Mouse (Mus musculus): ENCODE measurements around the gene Emsy. TPM values are rescaled to one million over a fixed set of nuclear protein-coding genes. Genes with fewer than 3 reads are reported as not detected.

The Emsy gene
- total RNA-seq (2014; rRNA removed; ENCODE audit: low replicate concordance) (20.1 and 33.2 TPM in 2 replicates), polyA plus RNA-seq (2015; fragmentation: Nextera tagmentation; extraction: Ambion mirVana) (8.8 and 9.1 TPM in 2 replicates)

GRCm38 (mm10) chr7:98656531-98657221 is at the start of gene Emsy:
Gene Emsy, minus strand, starts transcription at chr7:98656783.
- peak within 1 kb of the TSS; percentile 84 for H3K4me3 ChIP-seq (ENCODE audit: low read depth, low read length)
- peak within 1 kb of the TSS; percentile 70 for H3K4me2 ChIP-seq (ENCODE audit: low read depth, low read length)
- no peaks in the 10 kb centered on the region for H3K27me3 ChIP-seq (ENCODE audit: control insufficient read depth, insufficient read depth, low read length)
- ATAC-seq (ENCODE audit: insufficient read depth, low read depth) (peak; percentile 96), DNase-seq (ENCODE audit: low spot score) (peak; percentile 100)
- peak within 1 kb of the TSS; percentile 83 for H3K9ac ChIP-seq (replicated peaks; ENCODE audit: low read depth, low read length)
- peaks cover 25% of the 10 kb centered on the region for H3K4me1 ChIP-seq (ENCODE audit: control insufficient read depth, insufficient read depth)
- H3K9me3 ChIP-seq (replicated peaks; ENCODE audit: control insufficient read depth, low read length), result no peaks in the 10 kb centered on the region
- peak within 1 kb of the TSS; percentile 95 for H3K27ac ChIP-seq (ENCODE audit: low read depth)
- under 1% methylated on average over 42 of the region's 42 CpGs for WGBS
- no peak for TF ChIP-seq CTCF (IDR thresholded peaks at IDR 0.05; ENCODE audit: low read depth)
- TF ChIP-seq EP300 (IDR thresholded peaks at IDR 0.05; ENCODE audit: low read depth), result peak; percentile 59; the same call in 1 of the 2 replicates
- H3K36me3 ChIP-seq (replicated peaks; ENCODE audit: control insufficient read depth, insufficient read depth, low read length), result peaks cover 19% of the 10 kb centered on the region

GRCm38 (mm10) chr7:98704276-98704675 is 47.7 kb upstream of the Emsy start:
- Histone ChIP-seq H3K9me3 (replicated peaks; ENCODE audit: control insufficient read depth, low read length) (no peaks in the 10 kb centered on the region), H3K27ac (ENCODE audit: low read depth) (no peak overlapping the region), H3K36me3 (replicated peaks; ENCODE audit: control insufficient read depth, insufficient read depth, low read length) (no peaks in the 10 kb centered on the region), H3K27me3 (ENCODE audit: control insufficient read depth, insufficient read depth, low read length) (no peaks in the 10 kb centered on the region), H3K4me3 (ENCODE audit: low read depth, low read length) (peak overlapping the region; percentile 76), H3K4me1 (ENCODE audit: control insufficient read depth, insufficient read depth) (peaks cover 20% of the 10 kb centered on the region), H3K9ac (replicated peaks; ENCODE audit: low read depth, low read length) (peak overlapping the region; percentile 82; the same call in 1 of the 2 replicates), H3K4me2 (ENCODE audit: low read depth, low read length) (peak overlapping the region; percentile 60)
- WGBS, result 47% methylated on average over 5 of the region's 5 CpGs
- ATAC-seq (ENCODE audit: insufficient read depth, low read depth), result no peak
- no peak for TF ChIP-seq EP300 (IDR thresholded peaks at IDR 0.05; ENCODE audit: low read depth)
- no peak for TF ChIP-seq CTCF (IDR thresholded peaks at IDR 0.05; ENCODE audit: low read depth)
- DNase-seq (ENCODE audit: low spot score), result no peak

GRCm38 (mm10) chr7:98703365-98703881 is 46.8 kb upstream of the Emsy start:
- peak overlapping the region; percentile 82 for H3K9ac ChIP-seq (replicated peaks; ENCODE audit: low read depth, low read length)
- under 1% methylated on average over 32 of the region's 38 CpGs for WGBS
- no peaks in the 10 kb centered on the region for H3K9me3 ChIP-seq (replicated peaks; ENCODE audit: control insufficient read depth, low read length)
- H3K4me1 ChIP-seq (ENCODE audit: control insufficient read depth, insufficient read depth), result peaks cover 20% of the 10 kb centered on the region
- H3K27me3 ChIP-seq (ENCODE audit: control insufficient read depth, insufficient read depth, low read length), result no peaks in the 10 kb centered on the region
- H3K36me3 ChIP-seq (replicated peaks; ENCODE audit: control insufficient read depth, insufficient read depth, low read length), result no peaks in the 10 kb centered on the region
- peak; percentile 6 for ATAC-seq (ENCODE audit: insufficient read depth, low read depth)
- H3K4me2 ChIP-seq (ENCODE audit: low read depth, low read length), result peak overlapping the region; percentile 60
- peak overlapping the region; percentile 77 for H3K27ac ChIP-seq (ENCODE audit: low read depth)
- DNase-seq (ENCODE audit: low spot score), result peak; percentile 43
- no peak for TF ChIP-seq CTCF (IDR thresholded peaks at IDR 0.05; ENCODE audit: low read depth)
- TF ChIP-seq EP300 (IDR thresholded peaks at IDR 0.05; ENCODE audit: low read depth), result no peak
- peak overlapping the region; percentile 76 for H3K4me3 ChIP-seq (ENCODE audit: low read depth, low read length)

- Histone ChIP-seq H3K4me3 (ENCODE audit: low read depth, low read length) (peak within 1 kb of the TSS; percentile 76), H3K36me3 (replicated peaks; ENCODE audit: control insufficient read depth, insufficient read depth, low read length) (no peaks in the 10 kb centered on the region), H3K27ac (ENCODE audit: low read depth) (peak within 1 kb of the TSS; percentile 77), H3K27me3 (ENCODE audit: control insufficient read depth, insufficient read depth, low read length) (no peaks in the 10 kb centered on the region), H3K4me1 (ENCODE audit: control insufficient read depth, insufficient read depth) (peaks cover 20% of the 10 kb centered on the region), H3K9ac (replicated peaks; ENCODE audit: low read depth, low read length) (peak within 1 kb of the TSS; percentile 82), H3K4me2 (ENCODE audit: low read depth, low read length) (peak within 1 kb of the TSS; percentile 72), H3K9me3 (replicated peaks; ENCODE audit: control insufficient read depth, low read length) (no peaks in the 10 kb centered on the region)
- DNase-seq (ENCODE audit: low spot score) (peak; percentile 99), ATAC-seq (ENCODE audit: insufficient read depth, low read depth) (peak; percentile 97)
- TF ChIP-seq CTCF (IDR thresholded peaks at IDR 0.05; ENCODE audit: low read depth) (peak; percentile 41), EP300 (IDR thresholded peaks at IDR 0.05; ENCODE audit: low read depth) (no peak)
- WGBS, result 2% methylated on average over 54 of the region's 65 CpGs
Measured at GRCm38 (mm10) chr7:98702283-98703240, 46.0 kb upstream of the Emsy start, which contains the start of gene Thap12. Gene Thap12, plus strand, starts transcription at chr7:98703103.

GRCm38 (mm10) chr7:98701771-98702170 is 45.2 kb upstream of the Emsy start:
- WGBS, result 21% methylated on average over 7 of the region's 7 CpGs
- Histone ChIP-seq H3K36me3 (replicated peaks; ENCODE audit: control insufficient read depth, insufficient read depth, low read length) (no peaks in the 10 kb centered on the region), H3K27me3 (ENCODE audit: control insufficient read depth, insufficient read depth, low read length) (no peaks in the 10 kb centered on the region), H3K4me1 (ENCODE audit: control insufficient read depth, insufficient read depth) (peaks cover 20% of the 10 kb centered on the region), H3K9ac (replicated peaks; ENCODE audit: low read depth, low read length) (peak overlapping the region; percentile 74; the same call in 1 of the 2 replicates), H3K4me3 (ENCODE audit: low read depth, low read length) (peak overlapping the region; percentile 76), H3K9me3 (replicated peaks; ENCODE audit: control insufficient read depth, low read length) (no peaks in the 10 kb centered on the region), H3K4me2 (ENCODE audit: low read depth, low read length) (peak overlapping the region; percentile 72), H3K27ac (ENCODE audit: low read depth) (peak overlapping the region; percentile 76)
- ATAC-seq (ENCODE audit: insufficient read depth, low read depth), result no peak
- DNase-seq (ENCODE audit: low spot score), result no peak
- TF ChIP-seq CTCF (IDR thresholded peaks at IDR 0.05; ENCODE audit: low read depth) (no peak), EP300 (IDR thresholded peaks at IDR 0.05; ENCODE audit: low read depth) (no peak)

All from heart, postnatal 0 days (tissue).